Mouse (Mus musculus): ENCODE data around the gene AY761184. TPM values are rescaled to one million over a fixed set of nuclear protein-coding genes. Genes with fewer than 3 reads are reported as not detected.
"Not testable (repeated sequence)": the region's sequence is repeated elsewhere in the genome, so short reads cannot be mapped to it uniquely, and the experiment has no call there.

AY761184 gene
- polyA plus RNA-seq (2015; fragmentation: Nextera tagmentation; extraction: Ambion mirVana), result 1.8 TPM in 2 replicates

- 68% methylated on average over 2 of the region's 2 CpGs for WGBS
- H3K27ac ChIP-seq (ENCODE audit: low read length); ATAC-seq; H3K4me3 ChIP-seq (ENCODE audit: low read length); H3K4me1 ChIP-seq (ENCODE audit: control insufficient read depth, insufficient read depth, low read length); H3K9me3 ChIP-seq (ENCODE audit: control insufficient read depth, low read length); H3K9ac ChIP-seq (ENCODE audit: low read depth, low read length); H3K27me3 ChIP-seq (replicated peaks; ENCODE audit: control insufficient read depth, insufficient read depth, low read length); H3K4me2 ChIP-seq (ENCODE audit: low read depth, low read length); H3K36me3 ChIP-seq (ENCODE audit: control insufficient read depth, insufficient read depth, low read length): not testable (repeated sequence)
These were observed at the start of gene AY761184 for GRCm38 (mm10) chr8:21703545-21703944. Gene AY761184 (minus strand): TSS chr8:21703645.

GRCm38 (mm10) chr8:21665497-21665896, 37.9 kb downstream of the AY761184 start, which contains the start of gene Defa34:
Gene Defa34 (plus strand): TSS chr8:21665797.
- not testable (repeated sequence) for ATAC-seq; H3K27ac ChIP-seq (ENCODE audit: low read length); H3K4me1 ChIP-seq (ENCODE audit: control insufficient read depth, insufficient read depth, low read length); H3K27me3 ChIP-seq (replicated peaks; ENCODE audit: control insufficient read depth, insufficient read depth, low read length); H3K4me3 ChIP-seq (ENCODE audit: low read length); H3K4me2 ChIP-seq (ENCODE audit: low read depth, low read length); H3K9ac ChIP-seq (ENCODE audit: low read depth, low read length); H3K9me3 ChIP-seq (ENCODE audit: control insufficient read depth, low read length); H3K36me3 ChIP-seq (ENCODE audit: control insufficient read depth, insufficient read depth, low read length)
- WGBS, result no CpG with 5 or more reads among the region's 1 CpGs

DNA sequence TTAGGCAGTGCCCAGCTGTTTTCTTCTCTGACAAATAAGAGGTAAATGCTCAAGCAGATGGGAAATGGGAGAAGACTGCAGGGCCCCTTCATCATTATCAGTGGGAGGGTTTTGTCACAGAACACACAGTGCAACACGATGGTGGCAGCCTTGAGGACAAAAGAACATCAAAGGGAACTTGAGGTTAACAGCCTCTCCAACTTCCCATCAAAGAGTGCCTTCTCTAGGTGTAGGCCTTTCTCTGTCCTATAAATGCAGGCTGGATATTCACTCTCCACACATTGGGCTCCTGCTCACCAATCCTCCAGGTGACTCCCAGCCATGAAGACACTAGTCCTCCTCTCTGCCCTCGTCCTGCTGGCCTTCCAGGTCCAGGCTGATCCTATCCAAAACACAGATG, 48.0 kb downstream of the AY761184 start, which contains the start of gene Defa17:
Gene Defa17 (plus strand): TSS at position 301 of the 400 bp plus-strand sequence.
- no CpG with 5 or more reads among the region's 2 CpGs for WGBS
- not testable (repeated sequence) for H3K27me3 ChIP-seq (replicated peaks; ENCODE audit: control insufficient read depth, insufficient read depth, low read length); H3K4me1 ChIP-seq (ENCODE audit: control insufficient read depth, insufficient read depth, low read length); H3K4me3 ChIP-seq (ENCODE audit: low read length); H3K9me3 ChIP-seq (ENCODE audit: control insufficient read depth, low read length); H3K9ac ChIP-seq (ENCODE audit: low read depth, low read length); ATAC-seq; H3K36me3 ChIP-seq (ENCODE audit: control insufficient read depth, insufficient read depth, low read length); H3K27ac ChIP-seq (ENCODE audit: low read length); H3K4me2 ChIP-seq (ENCODE audit: low read depth, low read length)

Other genes with a start within 250 kb of the AY761184 start
- 11.5 TPM in 1 of 2 replicates, not detected in the other for gene Gm7849, start 247.1 kb downstream of the AY761184 start, polyA plus RNA-seq (2015; fragmentation: Nextera tagmentation; extraction: Ambion mirVana)
- 0.86 and 2.0 TPM in 2 replicates for gene Defa20, start 194.4 kb downstream of the AY761184 start, polyA plus RNA-seq (2015; fragmentation: Nextera tagmentation; extraction: Ambion mirVana)
- gene Defa32, start 174.6 kb downstream of the AY761184 start, polyA plus RNA-seq (2015; fragmentation: Nextera tagmentation; extraction: Ambion mirVana), result 1.1 TPM in 1 of 2 replicates, not detected in the other
- gene Defa37, start 138.3 kb downstream of the AY761184 start, polyA plus RNA-seq (2015; fragmentation: Nextera tagmentation; extraction: Ambion mirVana), result 0.39 and 1.1 TPM in 2 replicates
- 0.39 TPM in 1 of 2 replicates, not detected in the other for gene Defa28, start 120.6 kb downstream of the AY761184 start, polyA plus RNA-seq (2015; fragmentation: Nextera tagmentation; extraction: Ambion mirVana)
- 11.5 and 21.0 TPM in 2 replicates for gene Gm7861, start 109.1 kb downstream of the AY761184 start, polyA plus RNA-seq (2015; fragmentation: Nextera tagmentation; extraction: Ambion mirVana)
- 1.2 and 1.5 TPM in 2 replicates for gene Defa26, start 85.5 kb downstream of the AY761184 start, polyA plus RNA-seq (2015; fragmentation: Nextera tagmentation; extraction: Ambion mirVana)
- 155 and 196 TPM in 2 replicates for gene Defa17, start 47.9 kb downstream of the AY761184 start, polyA plus RNA-seq (2015; fragmentation: Nextera tagmentation; extraction: Ambion mirVana)
- gene Defa34, start 37.8 kb downstream of the AY761184 start, polyA plus RNA-seq (2015; fragmentation: Nextera tagmentation; extraction: Ambion mirVana), result not detected in 2 replicates
- 214 and 247 TPM in 2 replicates for gene Defa24, start 30.8 kb upstream of the AY761184 start, polyA plus RNA-seq (2015; fragmentation: Nextera tagmentation; extraction: Ambion mirVana)
- not detected in 2 replicates for gene Defb50, start 119.9 kb upstream of the AY761184 start, polyA plus RNA-seq (2015; fragmentation: Nextera tagmentation; extraction: Ambion mirVana)
- not detected in 2 replicates for gene Defb2, start 136.3 kb upstream of the AY761184 start, polyA plus RNA-seq (2015; fragmentation: Nextera tagmentation; extraction: Ambion mirVana)
- gene Defb10, start 155.3 kb upstream of the AY761184 start, polyA plus RNA-seq (2015; fragmentation: Nextera tagmentation; extraction: Ambion mirVana), result not detected in 2 replicates
- not detected in 2 replicates for gene Defb9, start 181.8 kb upstream of the AY761184 start, polyA plus RNA-seq (2015; fragmentation: Nextera tagmentation; extraction: Ambion mirVana)
- gene Defb11, start 202.8 kb upstream of the AY761184 start, polyA plus RNA-seq (2015; fragmentation: Nextera tagmentation; extraction: Ambion mirVana), result not detected in 2 replicates
- gene Defb15, start 229.1 kb upstream of the AY761184 start, polyA plus RNA-seq (2015; fragmentation: Nextera tagmentation; extraction: Ambion mirVana), result not detected in 2 replicates
- gene Defb35, start 234.7 kb upstream of the AY761184 start, polyA plus RNA-seq (2015; fragmentation: Nextera tagmentation; extraction: Ambion mirVana), result not detected in 2 replicates
- not detected in 2 replicates for gene Defb13, start 243.1 kb upstream of the AY761184 start, polyA plus RNA-seq (2015; fragmentation: Nextera tagmentation; extraction: Ambion mirVana)

Measured in intestine, embryonic 16.5 days (tissue).